Mouse (Mus musculus) Patski (cell line): ENCODE measurements around the gene Serp1. TPM values are rescaled to one million over a fixed set of nuclear protein-coding genes. Genes with fewer than 3 reads are reported as not detected.

ENCODE experiments used
- ATAC-seq: fragments of 100-300 bp; one replicate; pipeline ENCODE4 v1.8.0; 2021
- CTCF ChIA-PET: fragments of 350-600 bp; sonication (Branson Sonifier 250); formaldehyde crosslinking; loops from one replicate; lab custom pipeline; 2022; ENCODE audit warnings: inconsistent platforms; lab: Charles Lee
- POLR2A ChIA-PET: fragments of 350-600 bp; sonication (Branson Sonifier 250); formaldehyde crosslinking; loops from one replicate; lab custom pipeline; 2022; ENCODE audit warnings: antibody characterized with exemption, inconsistent platforms; lab: Charles Lee
- DNase-seq: peaks from one replicate; pipeline ENCODE4 v3.0.0-alpha.2; 2011; ENCODE audit warnings: low read depth, low spot score
- H3K27me3 ChIP-seq: fragments of 371-371 bp; one replicate; pipeline ENCODE4 v1.5.1; 2021
- CTCF ChIP-seq: fragments of 100-300 bp; IDR thresholded peaks from one replicate; pipeline ENCODE4 v1.5.1; 2021
- in situ Hi-C: fragments of 300-500 bp; cut with MboI; formaldehyde crosslinking; loops from 3 replicates; pipeline ENCODE4 v1.11.1; 2018; ENCODE audit warnings: low pct_unique_long_range_greater_than_20kb, mixed read lengths
- polyA plus RNA-seq: library from polyadenylated mRNA; unstranded; gene quantifications from one replicate; pipeline ENCODE4 v1.2.3, GENCODE M21; 2021

Serp1 gene
- polyA plus RNA-seq, 1 experiment from 2014 or later, result 107 TPM

DNA sequence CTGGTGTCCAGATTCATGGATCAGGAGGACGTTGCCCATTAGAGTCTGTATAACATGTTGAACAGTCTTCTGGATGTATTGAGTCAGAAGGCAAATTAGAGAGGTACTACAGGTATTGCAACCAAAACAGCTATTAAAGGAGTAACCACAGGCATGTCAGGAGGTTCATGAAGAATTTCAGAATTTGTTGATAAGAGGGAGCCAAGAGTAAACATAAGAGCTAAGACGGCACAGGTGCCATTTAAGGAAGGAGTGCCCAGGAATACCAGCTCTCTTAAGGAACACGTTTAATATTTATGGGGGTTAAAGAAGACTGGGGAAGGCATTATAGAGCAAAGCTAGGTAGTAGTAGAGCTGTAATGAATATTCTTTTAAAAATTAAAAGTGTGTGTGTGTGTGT is 13.0 kb downstream of the Serp1 start:
- no peaks in the 10 kb centered on the region for H3K27me3 ChIP-seq

DNA sequence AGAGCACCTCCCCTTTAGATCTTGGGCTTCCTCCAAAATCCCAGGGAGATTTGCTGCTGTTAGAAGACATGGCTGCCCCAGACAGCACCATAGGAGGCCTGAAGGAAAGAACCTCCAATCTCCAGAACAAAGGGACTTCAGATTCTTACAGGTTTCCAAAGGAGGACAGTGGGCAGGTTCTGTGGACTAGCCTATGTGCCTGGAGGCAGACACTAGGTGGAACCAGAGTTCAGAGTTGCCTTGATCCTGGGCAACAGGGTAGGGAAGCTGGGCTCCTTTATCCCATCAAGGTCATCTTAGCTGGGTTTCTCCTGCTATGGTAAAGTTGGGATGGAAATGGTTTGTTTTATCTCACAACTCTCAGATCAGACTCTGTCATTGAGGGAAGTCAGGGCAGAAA is 14.1 kb downstream of the Serp1 start:
- ChIA-PET CTCF (interaction anchor here (0.7 to 2.4 kb wide), 5 partner anchors 8 to 352 kb away, joined by 3 to 8 read pairs (median 5); no protein-coding TSS in a partner anchor), POLR2A (interaction anchor here (1.0 kb wide), 1 partner anchor 181 kb away, joined by 3 read pairs; the partner anchor contains the start of gene Siah2)
- in situ Hi-C loops, result loop anchor here (10.0 kb wide), 1 partner anchor 143 kb away; no protein-coding TSS in a partner anchor
- peak; percentile 71 for TF ChIP-seq CTCF
- DNase-seq (no peak), ATAC-seq (peak; percentile 86)
- no peaks in the 10 kb centered on the region for H3K27me3 ChIP-seq

More for the DNA sequence above, 13.0 kb downstream of the Serp1 start:
- DNase-seq (no peak), ATAC-seq (no peak)
- POLR2A ChIA-PET, result interaction anchor here (1.0 kb wide), 1 partner anchor 180 kb away, joined by 3 read pairs; the partner anchor contains the start of gene Siah2
- no peak for TF ChIP-seq CTCF
- CTCF ChIA-PET, result interaction anchor here (1.5 to 1.9 kb wide), 4 partner anchors 9 to 353 kb away, joined by 3 to 6 read pairs (median 4); no protein-coding TSS in a partner anchor
- in situ Hi-C loops, result loop anchor here (10.0 kb wide), 1 partner anchor 142 kb away; no protein-coding TSS in a partner anchor

DNA sequence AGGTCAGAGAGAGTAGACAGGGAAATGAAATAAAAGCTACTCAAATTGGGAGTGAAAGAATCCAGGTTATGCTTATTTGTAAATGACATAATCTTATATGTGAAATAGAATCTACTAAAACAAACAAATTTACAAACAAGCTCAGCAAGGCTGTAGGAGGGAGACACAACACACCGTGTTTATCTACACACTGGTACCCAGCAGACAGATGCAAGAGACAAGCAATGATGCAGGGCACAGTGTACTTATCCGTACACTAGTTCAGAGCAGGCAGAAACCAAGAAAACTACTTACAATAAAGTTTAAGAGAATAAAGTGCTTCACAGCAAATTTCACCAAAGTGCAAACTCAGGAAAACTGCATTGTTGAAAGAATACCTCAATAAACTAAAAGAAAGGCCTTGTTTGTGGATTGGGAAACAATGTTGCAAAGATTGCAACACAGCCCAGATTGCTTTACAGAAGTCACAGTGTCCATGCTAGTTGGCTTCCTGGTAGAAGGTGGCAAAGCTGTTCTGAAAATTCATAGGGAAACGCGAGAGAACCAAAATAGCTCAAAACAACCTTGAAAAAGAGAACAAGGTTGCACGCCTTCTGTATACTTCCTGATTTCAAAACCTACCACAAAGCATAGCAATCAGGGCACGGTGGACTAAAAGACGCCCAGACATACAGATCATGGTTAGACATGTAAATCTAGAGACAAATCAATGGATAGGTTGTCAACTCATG is 17.5 kb downstream of the Serp1 start:
- ATAC-seq (no peak), DNase-seq (no peak)
- in situ Hi-C loops, result no loop called here
- ChIA-PET CTCF (interaction anchor here (1.0 to 1.3 kb wide), 3 partner anchors 10 to 65 kb away, joined by 3 to 4 read pairs (median 3); no protein-coding TSS in a partner anchor), POLR2A (interaction anchor here (0.5 kb wide), 1 partner anchor 10 kb away, joined by 4 read pairs; no protein-coding TSS in a partner anchor)
- H3K27me3 ChIP-seq, result no peaks in the 10 kb centered on the region
- TF ChIP-seq CTCF, result no peak

DNA sequence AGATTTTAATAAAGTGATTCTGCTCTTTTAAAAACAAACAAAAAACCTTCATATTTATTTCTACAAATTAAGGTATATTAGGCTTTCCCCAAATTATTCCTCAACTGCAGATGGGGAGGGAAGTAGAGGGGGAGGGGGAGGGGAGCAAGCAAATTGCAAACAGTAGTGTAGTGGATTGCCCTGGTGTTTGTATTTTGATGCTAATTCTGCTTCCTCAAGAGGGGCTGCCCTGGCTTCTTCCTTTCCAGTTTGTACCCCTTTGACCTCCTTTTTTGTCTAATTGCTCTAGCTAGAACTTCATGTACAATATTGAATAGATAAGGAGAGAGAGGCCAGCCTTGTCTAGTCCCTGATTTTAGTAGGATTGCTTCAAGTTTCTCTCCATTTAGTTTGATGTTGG is 21.0 kb downstream of the Serp1 start:
- CTCF ChIA-PET, result interaction anchor here (1.4 kb wide), 1 partner anchor 19 kb away, joined by 5 read pairs; no protein-coding TSS in a partner anchor
- TF ChIP-seq CTCF, result no peak
- in situ Hi-C loops, result no loop called here

DNA sequence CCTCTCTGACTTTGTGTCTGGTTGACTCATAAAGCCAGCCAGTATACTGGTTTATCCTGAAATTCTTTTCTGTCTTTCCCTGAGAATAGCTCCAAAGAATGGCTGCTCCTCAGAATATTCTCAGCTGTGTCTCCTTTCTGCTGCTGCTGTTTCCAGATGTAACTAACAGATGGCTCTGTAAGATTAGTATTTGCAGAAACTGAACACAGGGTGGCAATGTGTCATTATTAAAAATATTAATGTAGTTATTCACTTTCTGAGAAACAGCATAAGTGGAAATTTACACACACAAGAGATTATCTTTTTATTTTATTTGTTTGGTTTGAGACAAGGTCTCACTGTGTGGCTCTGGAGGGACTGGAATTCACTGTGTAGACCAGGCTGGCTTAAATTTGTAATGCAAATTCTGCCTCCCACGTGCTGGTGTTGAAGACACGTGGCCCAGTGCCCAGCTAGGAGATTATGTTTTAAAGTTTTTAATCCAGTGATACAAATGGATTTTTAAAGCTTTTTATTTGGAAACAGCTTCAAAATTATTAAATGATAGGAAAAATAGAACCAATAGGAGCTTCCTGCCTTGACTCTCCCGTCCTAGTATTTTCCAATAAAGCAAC is 21.9 kb downstream of the Serp1 start:
- no peak for DNase-seq
- POLR2A ChIA-PET, result interaction anchor here (0.6 to 0.7 kb wide), 2 partner anchors 224 to 682 kb away, joined by 5 to 6 read pairs; no protein-coding TSS in a partner anchor

More for the DNA sequence above, 21.0 kb downstream of the Serp1 start:
- H3K27me3 ChIP-seq, result no peaks in the 10 kb centered on the region
- POLR2A ChIA-PET, result interaction anchor here (0.7 kb wide), 1 partner anchor 225 kb away, joined by 5 read pairs; no protein-coding TSS in a partner anchor
- ATAC-seq (no peak), DNase-seq (no peak)

DNA sequence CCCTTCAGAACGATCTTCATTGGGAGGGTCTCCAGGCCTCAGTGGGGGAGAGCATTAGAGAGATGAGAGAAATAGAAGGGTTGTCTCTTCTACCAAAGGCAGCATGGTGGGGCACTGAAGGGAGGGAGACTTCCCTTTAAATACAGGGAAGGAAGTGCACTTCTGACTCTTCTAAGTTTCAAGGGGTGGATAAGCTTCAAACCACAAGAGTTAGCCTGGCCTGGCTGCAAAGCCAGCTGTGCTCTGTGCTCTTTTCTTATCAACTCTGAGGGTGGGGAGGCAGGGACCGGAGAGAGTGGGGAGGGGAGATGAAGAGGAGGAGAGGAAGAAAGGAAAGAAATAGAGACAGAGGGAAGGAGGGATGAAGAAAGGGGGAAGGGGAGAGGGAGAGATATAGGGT is 23.7 kb downstream of the Serp1 start:
- CTCF ChIA-PET, result no interaction called here
- DNase-seq (no peak), ATAC-seq (no peak)
- TF ChIP-seq CTCF, result no peak
- in situ Hi-C loops, result no loop called here
- POLR2A ChIA-PET, result no interaction called here
- H3K27me3 ChIP-seq, result no peaks in the 10 kb centered on the region

More for the DNA sequence above, 21.9 kb downstream of the Serp1 start:
- no peak for ATAC-seq
- no peaks in the 10 kb centered on the region for H3K27me3 ChIP-seq
- no peak for TF ChIP-seq CTCF
- CTCF ChIA-PET, result interaction anchor here (0.8 to 1.5 kb wide), 7 partner anchors 9 to 479 kb away, joined by 3 to 6 read pairs (median 4); no protein-coding TSS in a partner anchor
- in situ Hi-C loops, result no loop called here

DNA sequence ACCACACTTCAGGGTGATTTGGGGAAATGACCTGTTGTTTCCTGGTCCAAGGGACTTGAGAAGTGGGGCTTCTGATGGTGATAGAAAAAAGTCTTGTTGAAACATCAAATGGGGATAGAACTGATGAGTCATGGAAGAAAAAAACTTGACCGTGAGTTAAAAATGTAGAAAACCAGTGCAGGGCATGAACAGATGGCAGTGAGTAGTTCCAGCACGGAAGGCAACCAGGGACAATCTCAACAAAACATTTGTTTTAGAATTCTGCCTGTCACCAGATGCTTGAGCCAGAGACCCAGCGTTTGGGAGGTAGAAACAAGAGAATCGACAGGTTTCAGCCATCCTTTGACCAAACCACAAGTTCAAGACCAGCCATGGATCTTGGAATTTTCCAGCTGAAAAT is 32.1 kb downstream of the Serp1 start:
- ATAC-seq (no peak), DNase-seq (no peak)
- CTCF ChIA-PET, result interaction anchor here (1.0 to 1.5 kb wide), 2 partner anchors 28 to 334 kb away, joined by 3 read pairs; no protein-coding TSS in a partner anchor
- no peak for TF ChIP-seq CTCF
- in situ Hi-C loops, result loop anchor here (5.0 to 10.0 kb wide), 3 partner anchors 331 to 829 kb away; no protein-coding TSS in a partner anchor
- POLR2A ChIA-PET, result no interaction called here
- H3K27me3 ChIP-seq, result no peaks in the 10 kb centered on the region

DNA sequence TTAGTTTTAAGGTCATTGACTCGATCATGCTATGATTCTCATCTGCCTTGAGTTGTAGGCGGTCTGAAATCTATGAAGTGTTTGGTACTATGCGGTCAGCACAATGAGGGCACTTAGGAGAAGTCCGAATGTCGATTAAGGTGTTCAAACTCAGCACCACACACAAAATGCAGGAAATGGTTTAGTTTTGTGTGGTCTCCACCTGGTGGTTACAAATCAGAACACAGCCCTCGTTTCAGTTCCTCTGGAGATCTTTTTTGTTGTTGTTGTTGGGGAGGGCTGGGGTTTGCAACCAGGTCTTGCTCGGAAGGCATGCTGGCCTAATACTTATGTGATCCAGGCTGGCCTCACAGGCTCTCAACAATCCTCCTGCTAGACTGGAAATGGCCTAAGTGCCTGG is 34.9 kb downstream of the Serp1 start:
- in situ Hi-C loops, result loop anchor here (5.0 to 10.0 kb wide), 3 partner anchors 328 to 826 kb away; no protein-coding TSS in a partner anchor
- no peaks in the 10 kb centered on the region for H3K27me3 ChIP-seq
- POLR2A ChIA-PET, result no interaction called here
- peak; percentile 78 for TF ChIP-seq CTCF
- CTCF ChIA-PET, result interaction anchor here (1.0 to 6.7 kb wide), 13 partner anchors 9 to 354 kb away, joined by 3 to 64 read pairs (median 6); partner anchors contain the start of gene Tsc22d2
- DNase-seq (no peak), ATAC-seq (peak; percentile 44)

DNA sequence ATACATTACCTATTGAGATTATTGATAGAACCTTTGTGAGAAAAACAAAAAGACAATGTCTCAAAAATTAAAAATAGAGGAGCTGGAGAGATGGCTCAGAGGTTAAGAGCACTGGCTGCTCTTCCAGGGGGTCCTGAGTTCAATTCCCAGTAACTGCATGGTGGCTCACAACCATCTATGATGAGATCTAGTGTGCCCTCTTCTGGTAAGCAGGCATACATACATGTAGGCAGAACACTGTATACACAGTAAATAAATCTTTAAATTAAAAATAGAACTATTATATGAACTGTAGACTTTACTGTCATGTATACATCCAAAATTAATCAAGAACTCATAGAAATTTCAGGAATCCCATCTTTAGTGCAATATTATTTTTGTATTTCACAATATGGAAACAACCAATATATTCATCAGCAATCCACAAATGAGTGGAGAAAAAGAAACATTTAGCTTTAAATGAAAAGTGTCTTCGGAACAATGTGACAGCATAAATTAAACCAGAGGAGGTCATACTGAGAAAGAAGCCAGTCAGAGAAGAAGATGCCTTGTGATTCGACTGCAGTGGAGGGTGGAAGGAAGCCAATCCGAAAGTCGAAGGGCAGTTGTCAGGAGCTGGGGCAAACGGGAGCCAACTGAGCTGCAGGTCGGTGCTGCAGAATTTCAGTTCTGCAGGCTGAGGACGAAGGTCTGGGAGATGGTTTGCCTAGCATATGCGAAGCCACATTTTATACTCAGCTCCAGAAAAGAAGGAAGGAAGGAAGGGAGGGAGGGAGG is 37.5 kb downstream of the Serp1 start:
- H3K27me3 ChIP-seq, result no peaks in the 10 kb centered on the region
- in situ Hi-C loops, result no loop called here
- no peak for DNase-seq
- peak; percentile 75 for TF ChIP-seq CTCF
- ChIA-PET POLR2A (no interaction called here), CTCF (interaction anchor here (0.9 to 6.7 kb wide), 17 partner anchors 7 to 824 kb away, joined by 3 to 64 read pairs (median 3); no protein-coding TSS in a partner anchor)
- peak; percentile 35 for ATAC-seq
